Comparison of ENCODE assay signal across 17 mouse cellular contexts in genomic region chr13:41883665-41884291, GRCm38 (mm10). TPM values are rescaled to one million over a fixed set of nuclear protein-coding genes. Genes with fewer than 3 reads are reported as not detected.
DNase-seq lines count a peak whose midpoint lies in the region; ATAC-seq and TF ChIP-seq lines count a peak whose summit lies in the region.
"Had no signal": no experiment of that assay in that cellular context is flagged by ENCODE, and none has a peak within 500 bp of the region (broad histone marks: within the 10 kb centered on the region; RNA-seq: fewer than 3 reads in every experiment).

No protein-coding gene starts in this region.

- intact Hi-C loops in left cerebral cortex, adult 2 months (cut with DNase I), result no loop called here
- intact Hi-C loops in left cerebral cortex, postnatal 10 days (cut with DNase I), result no loop called here

- H3K9me3 ChIP-seq in forebrain, postnatal 0 days (ENCODE audit: low read length), result no peaks in the 10 kb centered on the region
- H3K9me3 ChIP-seq: heart, embryonic 15.5 days; kidney, embryonic 15.5 days; liver, embryonic 13.5 days had no signal

- no peaks in the 10 kb centered on the region for H3K27me3 ChIP-seq in forebrain, postnatal 0 days (ENCODE audit: insufficient read depth, low read length)
- H3K27me3 ChIP-seq: heart, embryonic 15.5 days; kidney, embryonic 15.5 days; liver, embryonic 13.5 days had no signal

- 0 out of 2 replicates have a peak overlapping the region, but pooled peaks have one; percentile 19 for H3K27ac ChIP-seq in left cerebral cortex, adult 2 months
- H3K27ac ChIP-seq in bone marrow, adult 2 months (ENCODE audit: control insufficient read depth, insufficient read depth, low read depth, low read length, poor library complexity), result peak overlapping the region; percentile 52; the same call in 1 of the 2 replicates
- no peak overlapping the region for H3K27ac ChIP-seq in forebrain, postnatal 0 days (ENCODE audit: low read depth, low read length)
- H3K27ac ChIP-seq: heart, embryonic 15.5 days; hindbrain, postnatal 0 days; kidney, embryonic 15.5 days; liver, embryonic 13.5 days had no signal

- ATAC-seq in megakaryocyte, adult 5-6 weeks (ENCODE audit: poor library complexity, severe bottlenecking), result peak; percentile 99
- no peak for ATAC-seq in forebrain, postnatal 0 days
- ATAC-seq: hindbrain, postnatal 0 days had no signal

- peaks cover 2% of the 10 kb centered on the region; the same call in 1 of the 2 replicates for H3K4me1 ChIP-seq in bone marrow, adult 2 months (ENCODE audit: control insufficient read depth, insufficient read depth, low read length)
- H3K4me1 ChIP-seq in forebrain, postnatal 0 days (ENCODE audit: insufficient read depth), result no peaks in the 10 kb centered on the region
- H3K4me1 ChIP-seq: kidney, embryonic 15.5 days; liver, embryonic 13.5 days had no signal

- no peak for TF ChIP-seq POLR2A in bone marrow, adult 2 months (IDR thresholded peaks at IDR 0.05; ENCODE audit: borderline replicate concordance, control insufficient read depth, low read depth, low read length)

- H3K4me3 ChIP-seq in left cerebral cortex, adult 2 months, result no peak overlapping the region
- no peak overlapping the region for H3K4me3 ChIP-seq in bone marrow, adult 2 months (replicated peaks; ENCODE audit: control insufficient read depth, low read depth, low read length)
- H3K4me3 ChIP-seq in forebrain, postnatal 0 days (ENCODE audit: low read depth, low read length), result no peak overlapping the region
- H3K4me3 ChIP-seq: heart, embryonic 15.5 days; kidney, embryonic 15.5 days; liver, embryonic 13.5 days had no signal

- H3K4me2 ChIP-seq in forebrain, postnatal 0 days (ENCODE audit: low read depth), result no peak overlapping the region
- H3K4me2 ChIP-seq: heart, embryonic 15.5 days; kidney, embryonic 15.5 days; liver, embryonic 13.5 days; midbrain, embryonic 11.5 days had no signal

- no peak for DNase-seq in left cerebral cortex, adult 2 months (ENCODE audit: extremely low spot score in 1 of 2, low spot score in 2 of 2)
- no peak for DNase-seq in left cerebral cortex, postnatal 10 days (ENCODE audit: extremely low spot score in 1 of 2, low spot score in 2 of 2)
- DNase-seq in B cell, adult 2 months, result peak; percentile 59 to 68
- DNase-seq in embryo, embryonic 10.5 days (ENCODE audit: low spot score), result no peak
- DNase-seq in gastrocnemius, adult 18-20 months (ENCODE audit: low spot score), result no peak
- no peak for DNase-seq in forebrain, postnatal 0 days
- DNase-seq: adrenal gland, postnatal 10 days; cerebellum, adult 11-12 months; embryo, embryonic 11 days; liver, embryonic 13.5 days; thymus, adult 2 months had no signal

- H3K36me3 ChIP-seq in forebrain, postnatal 0 days (ENCODE audit: insufficient read depth), result no peaks in the 10 kb centered on the region
- H3K36me3 ChIP-seq: heart, embryonic 15.5 days; kidney, embryonic 15.5 days; liver, embryonic 13.5 days had no signal

- no peak for TF ChIP-seq CTCF in left cerebral cortex, adult 2 months (IDR thresholded peaks at IDR 0.05)
- no peak for TF ChIP-seq CTCF in bone marrow, adult 2 months (IDR thresholded peaks at IDR 0.05; ENCODE audit: control insufficient read depth, insufficient read depth, low read length)
- no peak for TF ChIP-seq CTCF in forebrain, postnatal 0 days (IDR thresholded peaks at IDR 0.05; ENCODE audit: low read depth)

- 42% methylated on average over 4 of the region's 4 CpGs for WGBS in bone marrow, adult 2 months
- WGBS in forebrain, postnatal 0 days, result 88% methylated on average over 4 of the region's 4 CpGs

- H3K9ac ChIP-seq in forebrain, postnatal 0 days, result no peak overlapping the region
- H3K9ac ChIP-seq: heart, embryonic 15.5 days; kidney, embryonic 15.5 days; liver, embryonic 13.5 days had no signal

RNA-seq across cellular contexts. Expression of gene Adtrp, which starts 36.3 kb away (rescaled TPM):
- total RNA-seq in left cerebral cortex, adult 2 months (2021), result not detected
- under 1 TPM; 0.56 to 0.59 TPM for total RNA-seq in left cerebral cortex, postnatal 10 days (2021)
- polyA plus RNA-seq in bone marrow, adult 2 months (2011; ENCODE audit: insufficient read depth, insufficient read length, low replicate concordance, missing spikeins), result 3.1 and 11.7 TPM in 2 replicates
- 1.6 and 10.1 TPM in 2 replicates for total RNA-seq in megakaryocyte, adult 5-6 weeks (2015)
- total RNA-seq in megakaryocyte, adult 5-6 weeks (2017), result 7.9 and 12.8 TPM in 2 replicates
- under 1 TPM; 0.50 to 0.64 TPM for total RNA-seq in gastrocnemius, adult 18-20 months (2021)
- total RNA-seq in forebrain, postnatal 0 days (2014; rRNA removed), result not detected in 2 replicates
- polyA plus RNA-seq in forebrain, postnatal 0 days (2015; fragmentation: Nextera tagmentation; extraction: Ambion mirVana), result 0.19 TPM in 1 of 2 replicates, not detected in the other
- polyA plus RNA-seq: liver, embryonic 13.5 days; midbrain, embryonic 11.5 days had no signal

Comparison
In these comparisons a context has a peak if more than half of its experiments do, and no peak if none do; other contexts are left out.
1. DNase-seq: peak in B cell, adult 2 months (2 of 2); none in left cerebral cortex, adult 2 months (0 of 2), left cerebral cortex, postnatal 10 days (0 of 2), embryo, embryonic 10.5 days (single experiment), gastrocnemius, adult 18-20 months (single experiment) and forebrain, postnatal 0 days (single experiment).